Mouse (Mus musculus) frontal cortex, postnatal 10 days (tissue): ENCODE measurements at regions not wholly inside any gene's neighbourhood (a gene's known extent, or its start where the extent isn't known, plus 50 kb on each side); places are given as distances from the start of the nearest gene placed in this dataset.

ENCODE experiments used
- DNase-seq, 2 experiments: peaks; one replicate each; pipeline ENCODE4 v3.0.0; 2022; ENCODE audit warnings: low spot score in 2 of 2, mixed read lengths in 1 of 2

GRCm38 (mm10) chr5:101000436-101000835, 154.9 kb downstream of the Gpat3 start:
- no peak for DNase-seq

GRCm38 (mm10) chr5:100992365-100992764, 146.9 kb downstream of the Gpat3 start:
- DNase-seq: no peak

GRCm38 (mm10) chr5:100991626-100992025, 146.1 kb downstream of the Gpat3 start:
- DNase-seq: peak; percentile 6 to 13

GRCm38 (mm10) chr5:100982573-100982936, 137.0 kb downstream of the Gpat3 start:
- no peak for DNase-seq

- DNase-seq: no peak
These were observed 136.5 kb downstream of the Gpat3 start for GRCm38 (mm10) chr5:100981849-100982572.

- DNase-seq: no peak
These were observed 131.2 kb downstream of the Gpat3 start for GRCm38 (mm10) chr5:100976736-100977135.

- DNase-seq: no peak
These were observed 105.7 kb downstream of the Gpat3 start for GRCm38 (mm10) chr5:100951210-100951609.
